Mouse (Mus musculus) limb, embryonic 14.5 days (tissue): ENCODE results near the gene Mpi. TPM values are rescaled to one million over a fixed set of nuclear protein-coding genes. Genes with fewer than 3 reads are reported as not detected.

Experiments used
- ATAC-seq: fragments of 200-750 bp; cut with Nextera tagmentation; 2 replicates; pipeline ENCODE4 v1.8.0; 2017; ENCODE audit warnings: low read depth, moderate number of reproducible peaks, moderate TSS enrichment; ENCODE audit not compliant: low FRiP score
- DNase-seq: peaks from one replicate; pipeline ENCODE4 v3.0.0-alpha.2; 2015; ENCODE audit warnings: low spot score
- H3K27ac ChIP-seq: fragments of 300-500 bp; sonication (generic); replicated peaks from 2 replicates; pipeline ENCODE4 v1.5.1; 2014; ENCODE audit warnings: low read depth, mild to moderate bottlenecking, low read length, moderate library complexity, mixed read lengths
- H3K27me3 ChIP-seq: fragments of 300-500 bp; sonication (generic); 2 replicates; pipeline ENCODE4 v1.6.1; 2014; ENCODE audit warnings: low read length, mixed read lengths; ENCODE audit not compliant: control insufficient read depth, insufficient read depth
- H3K36me3 ChIP-seq: fragments of 300-500 bp; sonication (generic); 2 replicates; pipeline ENCODE4 v1.6.1; 2014; ENCODE audit warnings: mild to moderate bottlenecking, low read length, moderate library complexity, mixed read lengths; ENCODE audit not compliant: control insufficient read depth, insufficient read depth
- H3K4me1 ChIP-seq: fragments of 300-500 bp; sonication (generic); 2 replicates; pipeline ENCODE4 v1.6.1; 2014; ENCODE audit warnings: antibody characterized with exemption, low read length, mixed read lengths; ENCODE audit not compliant: control insufficient read depth, insufficient read depth
- H3K4me2 ChIP-seq: fragments of 300-500 bp; sonication (generic); replicated peaks from 2 replicates; pipeline ENCODE4 v1.6.1; 2014; ENCODE audit warnings: low read depth, mild to moderate bottlenecking, low read length, moderate library complexity; ENCODE audit not compliant: severe bottlenecking
- H3K4me3 ChIP-seq: fragments of 300-500 bp; sonication (generic); replicated peaks from 2 replicates; pipeline ENCODE4 v1.5.1; 2014; ENCODE audit warnings: low read length
- H3K9ac ChIP-seq: fragments of 300-500 bp; sonication (generic); 2 replicates; pipeline ENCODE4 v1.6.1; 2014; ENCODE audit warnings: mild to moderate bottlenecking, low read depth, low read length, moderate library complexity; ENCODE audit not compliant: severe bottlenecking
- H3K9me3 ChIP-seq: fragments of 300-500 bp; sonication (generic); 2 replicates; pipeline ENCODE4 v1.6.1; 2016; ENCODE audit warnings: low read length; ENCODE audit not compliant: control insufficient read depth
- POLR2A ChIP-seq: fragments of 200-500 bp; IDR thresholded peaks from 2 replicates; pipeline ENCODE4 v1.8.0; 2012; ENCODE audit warnings: inconsistent platforms, mild to moderate bottlenecking, moderate library complexity, borderline replicate concordance; ENCODE audit not compliant: insufficient read depth, insufficient read length; ENCODE audit errors: extremely low read depth
- WGBS: fragments of 180-500 bp; shearing (Covaris S2); extraction: QIAGEN DNeasy Blood & Tissue Kit; methylation state at CpG from one replicate; pipeline ENCODE4 v1.1.7; 2014; 5-methylcytosine and 5-hydroxymethylcytosine counted together
- polyA plus RNA-seq, 2 experiments: library from polyadenylated mRNA; depleted of rRNA in 1 of 2; stranded (reverse) in 1 of 2; unstranded in 1 of 2; fragments of >200 nt; fragmentation: Nextera tagmentation in 1 of 2; extraction: Ambion mirVana in 1 of 2; gene quantifications; 2 replicates each; pipeline versions ENCODE4 v1.2.1 to v1.2.3; 2012 to 2014

Mpi gene
- polyA plus RNA-seq, 2 experiments = 34.4 to 51.0 TPM

DNA sequence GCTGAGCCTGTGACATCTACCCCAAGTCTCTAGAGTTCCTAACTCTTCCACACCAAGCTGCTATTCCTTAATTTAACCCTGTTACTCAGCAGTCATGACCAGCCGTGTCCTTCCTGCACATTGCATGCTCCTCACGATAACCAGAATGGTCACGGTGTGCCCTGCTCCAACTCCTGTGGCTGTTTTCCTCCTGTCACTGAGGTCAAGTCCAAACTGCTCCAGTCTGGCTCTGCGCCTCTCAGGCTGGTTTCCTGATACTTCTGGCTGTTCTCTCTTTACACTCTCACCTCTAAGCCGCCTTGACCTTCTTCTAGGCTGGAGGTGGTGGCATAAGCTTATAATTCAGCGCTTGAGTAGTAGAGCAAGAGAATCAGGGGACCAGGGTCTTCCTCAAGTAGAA, 15.9 kb upstream of the Mpi start:
- H3K27ac ChIP-seq = no peak overlapping the region
- no peak for TF ChIP-seq POLR2A
- WGBS = 92% methylated on average over 6 of the region's 6 CpGs
- H3K36me3 ChIP-seq = peaks cover 25% of the 10 kb centered on the region
- H3K4me1 ChIP-seq = peaks cover 12% of the 10 kb centered on the region; the same call in 1 of the 2 replicates
- no peak overlapping the region for H3K4me3 ChIP-seq
- no peak for ATAC-seq
- H3K9me3 ChIP-seq = no peaks in the 10 kb centered on the region
- no peak overlapping the region for H3K4me2 ChIP-seq
- no peak for DNase-seq
- H3K9ac ChIP-seq = no peak overlapping the region
- H3K27me3 ChIP-seq = no peaks in the 10 kb centered on the region

DNA sequence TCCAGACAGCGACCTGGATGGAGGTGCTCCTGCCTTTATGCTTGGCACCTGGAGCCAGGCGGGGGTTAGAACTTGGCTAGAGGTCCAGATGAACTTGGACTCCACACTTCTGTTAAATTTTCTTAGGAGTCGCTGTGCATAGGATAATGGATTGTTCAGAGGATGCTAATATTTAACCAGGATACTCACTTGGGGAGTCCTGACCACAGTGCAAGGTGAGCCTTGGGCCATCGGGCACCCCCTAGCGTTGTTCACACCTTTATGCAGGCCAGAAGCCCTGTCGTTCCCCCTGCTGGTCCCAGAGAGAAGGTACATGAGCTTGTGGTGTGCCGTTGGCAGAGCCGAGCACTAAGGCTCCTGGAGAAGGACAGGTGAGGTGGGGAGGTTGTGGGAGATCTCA, 14.3 kb upstream of the Mpi start:
- no peak overlapping the region for H3K4me3 ChIP-seq
- H3K9ac ChIP-seq = no peak overlapping the region
- H3K27me3 ChIP-seq = no peaks in the 10 kb centered on the region
- H3K4me1 ChIP-seq = peaks cover 20% of the 10 kb centered on the region
- no peak for ATAC-seq
- H3K4me2 ChIP-seq = no peak overlapping the region
- H3K27ac ChIP-seq = peak overlapping the region; percentile 81
- H3K9me3 ChIP-seq = no peaks in the 10 kb centered on the region
- H3K36me3 ChIP-seq = peaks cover 25% of the 10 kb centered on the region
- 55% methylated on average over 8 of the region's 8 CpGs for WGBS
- TF ChIP-seq POLR2A = no peak
- DNase-seq = no peak

DNA sequence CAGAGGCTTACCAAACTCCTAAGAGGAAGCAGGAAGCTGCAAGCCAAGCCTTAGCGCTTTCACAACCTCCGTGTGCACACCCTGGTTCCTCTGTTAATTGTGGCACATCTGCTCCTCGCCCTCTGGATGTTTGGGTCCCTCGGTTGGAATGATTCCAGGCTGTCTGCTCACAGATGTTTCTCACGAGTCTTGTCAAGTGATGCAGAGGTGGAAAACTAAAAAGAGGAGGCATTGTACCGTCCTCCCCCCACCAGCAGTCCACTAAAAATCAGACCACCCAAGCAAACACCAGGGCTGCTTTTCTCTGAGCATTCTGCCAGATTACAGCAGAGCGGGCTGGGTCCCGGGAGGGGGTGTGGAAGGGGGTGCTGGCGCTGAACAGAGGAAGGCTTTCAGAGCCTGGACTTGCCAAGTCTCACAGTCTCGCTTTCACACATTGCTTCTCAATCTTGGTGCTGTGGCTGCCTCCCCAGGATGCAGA, 13.2 kb upstream of the Mpi start:
- no peak for TF ChIP-seq POLR2A
- ATAC-seq (peak; percentile 48), DNase-seq (peak; percentile 70)
- no peak overlapping the region for H3K4me3 ChIP-seq
- no peaks in the 10 kb centered on the region for H3K27me3 ChIP-seq
- H3K9ac ChIP-seq = peak overlapping the region; percentile 3; the same call in 1 of the 2 replicates
- no peaks in the 10 kb centered on the region for H3K9me3 ChIP-seq
- H3K4me1 ChIP-seq = peaks cover 27% of the 10 kb centered on the region
- peak overlapping the region; percentile 18 for H3K4me2 ChIP-seq
- peaks cover 25% of the 10 kb centered on the region for H3K36me3 ChIP-seq
- WGBS = 34% methylated on average over 10 of the region's 10 CpGs
- H3K27ac ChIP-seq = peak overlapping the region; percentile 81

- no peak for DNase-seq
- no peak overlapping the region for H3K4me3 ChIP-seq
- no peak overlapping the region for H3K4me2 ChIP-seq
- H3K4me1 ChIP-seq = peaks cover 27% of the 10 kb centered on the region
- H3K9ac ChIP-seq = no peak overlapping the region
- no peak for TF ChIP-seq POLR2A
- H3K27me3 ChIP-seq = no peaks in the 10 kb centered on the region
- H3K9me3 ChIP-seq = no peaks in the 10 kb centered on the region
- peaks cover 20% of the 10 kb centered on the region for H3K36me3 ChIP-seq
- WGBS = 87% methylated on average over 6 of the region's 6 CpGs
- H3K27ac ChIP-seq = no peak overlapping the region
- no peak for ATAC-seq
Observed at GRCm38 (mm10) chr9:57564609-57565008, 12.0 kb upstream of the Mpi start.

GRCm38 (mm10) chr9:57562896-57563372, 10.4 kb upstream of the Mpi start:
- DNase-seq = peak; percentile 24
- Histone ChIP-seq H3K4me1 (peaks cover 27% of the 10 kb centered on the region), H3K9ac (no peak overlapping the region), H3K27ac (0 out of 2 replicates have a peak overlapping the region, but pooled peaks have one; percentile 4), H3K27me3 (no peaks in the 10 kb centered on the region), H3K4me2 (peak overlapping the region; percentile 11; the same call in 1 of the 2 replicates), H3K4me3 (no peak overlapping the region), H3K9me3 (no peaks in the 10 kb centered on the region), H3K36me3 (peaks cover 3% of the 10 kb centered on the region)
- no peak for TF ChIP-seq POLR2A
- no peak for ATAC-seq
- 77% methylated on average over 4 of the region's 4 CpGs for WGBS
